Mouse (Mus musculus): Measurements from ENCODE around the gene Chn2. TPM values are rescaled to one million over a fixed set of nuclear protein-coding genes. Genes with fewer than 3 reads are reported as not detected.

Gene Chn2
- polyA plus RNA-seq, 1 experiment from 2014 or later: 20.2 TPM

DNA sequence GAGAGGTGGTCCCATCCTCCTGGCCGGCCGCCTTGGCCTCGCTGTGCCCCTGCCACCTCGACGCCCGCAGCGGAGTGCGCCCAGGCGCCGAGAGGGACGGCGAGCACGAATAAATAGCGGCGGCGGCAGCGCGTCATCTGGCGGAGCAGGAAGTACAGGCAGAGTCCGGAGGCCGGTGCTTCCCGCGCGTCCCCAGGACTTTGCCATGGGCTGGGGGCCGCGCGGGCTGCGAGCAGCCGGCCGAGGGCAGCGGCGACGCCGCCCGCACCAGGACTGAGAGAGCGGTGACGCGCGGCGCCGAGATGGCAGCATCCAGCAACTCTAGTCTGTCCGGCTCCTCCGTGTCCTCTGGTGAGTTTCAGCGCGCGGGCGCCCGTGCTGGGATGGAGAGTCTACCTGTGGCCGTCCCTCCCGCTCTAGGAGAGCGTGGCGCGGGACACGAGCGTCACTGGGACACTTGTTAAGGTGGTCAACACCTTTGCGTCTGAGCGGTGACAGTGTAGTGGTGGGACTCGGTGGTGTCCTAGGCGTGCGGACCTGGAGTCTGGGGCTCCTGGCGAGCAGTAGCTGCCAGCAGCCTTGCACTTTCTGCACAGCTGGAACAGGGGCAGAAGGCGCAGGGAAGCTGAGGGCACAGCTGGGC, 572 bp downstream of the Chn2 start:
- ATAC-seq: peak; percentile 88
- no peaks in the 10 kb centered on the region for H3K36me3 ChIP-seq (ENCODE audit: control insufficient read depth, insufficient read depth, low read length)
- peak overlapping the region; percentile 85 for H3K9ac ChIP-seq (ENCODE audit: low read depth, low read length)
- peak overlapping the region; percentile 94 for H3K4me2 ChIP-seq (ENCODE audit: low read depth, low read length)
- H3K27me3 ChIP-seq (replicated peaks; ENCODE audit: control insufficient read depth, insufficient read depth, low read length): no peaks in the 10 kb centered on the region
- H3K9me3 ChIP-seq (ENCODE audit: control insufficient read depth, low read length): no peaks in the 10 kb centered on the region
- under 1% methylated on average over 62 of the region's 62 CpGs for WGBS
- H3K4me3 ChIP-seq (ENCODE audit: low read length): peak overlapping the region; percentile 73
- peaks cover 19% of the 10 kb centered on the region for H3K4me1 ChIP-seq (ENCODE audit: control insufficient read depth, insufficient read depth, low read length)
- peak overlapping the region; percentile 77 for H3K27ac ChIP-seq (ENCODE audit: low read length)

DNA sequence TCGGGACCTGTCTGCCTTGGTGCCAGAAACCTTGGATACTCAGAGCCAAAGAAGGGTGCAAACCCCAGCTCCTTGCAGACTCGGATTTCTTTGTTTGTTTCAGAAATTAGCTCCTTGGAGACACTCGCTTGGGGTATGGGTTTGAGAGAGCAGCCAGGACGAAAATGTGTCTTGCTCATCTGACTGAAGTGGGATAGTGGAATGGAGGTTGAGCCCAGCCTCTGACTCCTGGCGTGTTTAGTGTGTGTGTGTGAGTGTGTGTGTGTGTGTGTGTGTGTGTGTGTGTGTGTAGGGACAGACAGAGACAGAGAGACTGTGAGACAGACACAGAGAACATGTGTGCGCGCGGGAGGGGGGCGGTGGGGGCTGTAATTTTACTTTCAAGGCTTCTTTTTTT, 1.1 kb downstream of the Chn2 start:
- peak; percentile 27; the same call in 1 of the 2 replicates for ATAC-seq
- H3K4me3 ChIP-seq (ENCODE audit: low read length): peak overlapping the region; percentile 73

DNA sequence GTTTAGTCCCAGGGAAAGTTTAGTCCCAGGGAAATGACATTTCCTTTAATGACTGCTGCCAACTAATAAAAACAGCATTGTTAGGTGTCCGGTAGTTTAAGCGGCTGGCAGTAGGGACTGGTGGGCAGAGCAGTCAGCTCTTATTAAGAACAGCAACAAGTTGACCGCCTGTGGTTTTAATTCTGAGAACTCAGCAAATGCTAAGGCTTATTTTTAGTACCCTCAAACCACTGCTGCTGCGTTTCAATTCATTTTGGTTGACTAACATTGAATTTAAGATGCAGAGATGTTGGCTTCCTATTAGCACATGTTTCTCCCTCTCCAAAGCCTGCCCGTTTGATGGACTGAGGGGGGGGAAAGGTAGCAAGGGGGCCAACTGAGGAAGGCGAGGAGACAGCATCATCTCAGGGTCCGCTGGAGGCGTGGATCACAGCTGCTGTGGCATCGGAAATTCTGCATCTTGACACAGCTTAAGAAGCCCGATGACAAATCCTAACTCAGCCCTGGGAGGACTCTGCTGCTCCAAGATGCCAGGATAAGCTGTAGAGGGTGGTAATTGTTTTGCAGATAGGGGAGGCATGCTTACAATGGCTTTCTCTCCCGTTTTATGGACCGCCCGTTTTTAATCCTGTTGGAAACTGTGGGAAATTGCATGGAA, 2.2 kb downstream of the Chn2 start:
- H3K4me3 ChIP-seq (ENCODE audit: low read length): no peak overlapping the region
- ATAC-seq: no peak
- no peak overlapping the region for H3K27ac ChIP-seq (ENCODE audit: low read length)
- no peaks in the 10 kb centered on the region for H3K27me3 ChIP-seq (replicated peaks; ENCODE audit: control insufficient read depth, insufficient read depth, low read length)
- 48% methylated on average over 13 of the region's 13 CpGs for WGBS
- H3K4me2 ChIP-seq (ENCODE audit: low read depth, low read length): no peak overlapping the region
- H3K36me3 ChIP-seq (ENCODE audit: control insufficient read depth, insufficient read depth, low read length): no peaks in the 10 kb centered on the region
- H3K9me3 ChIP-seq (ENCODE audit: control insufficient read depth, low read length): no peaks in the 10 kb centered on the region
- H3K4me1 ChIP-seq (ENCODE audit: control insufficient read depth, insufficient read depth, low read length): peaks cover 15% of the 10 kb centered on the region
- H3K9ac ChIP-seq (ENCODE audit: low read depth, low read length): no peak overlapping the region

More for the DNA sequence above, 1.1 kb downstream of the Chn2 start:
- peaks cover 15% of the 10 kb centered on the region for H3K4me1 ChIP-seq (ENCODE audit: control insufficient read depth, insufficient read depth, low read length)
- 19% methylated on average over 9 of the region's 9 CpGs for WGBS
- H3K27ac ChIP-seq (ENCODE audit: low read length): peak overlapping the region; percentile 77; the same call in 1 of the 2 replicates
- H3K27me3 ChIP-seq (replicated peaks; ENCODE audit: control insufficient read depth, insufficient read depth, low read length): no peaks in the 10 kb centered on the region
- H3K9ac ChIP-seq (ENCODE audit: low read depth, low read length): peak overlapping the region; percentile 85
- H3K4me2 ChIP-seq (ENCODE audit: low read depth, low read length): peak overlapping the region; percentile 94
- no peaks in the 10 kb centered on the region for H3K36me3 ChIP-seq (ENCODE audit: control insufficient read depth, insufficient read depth, low read length)
- H3K9me3 ChIP-seq (ENCODE audit: control insufficient read depth, low read length): no peaks in the 10 kb centered on the region

DNA sequence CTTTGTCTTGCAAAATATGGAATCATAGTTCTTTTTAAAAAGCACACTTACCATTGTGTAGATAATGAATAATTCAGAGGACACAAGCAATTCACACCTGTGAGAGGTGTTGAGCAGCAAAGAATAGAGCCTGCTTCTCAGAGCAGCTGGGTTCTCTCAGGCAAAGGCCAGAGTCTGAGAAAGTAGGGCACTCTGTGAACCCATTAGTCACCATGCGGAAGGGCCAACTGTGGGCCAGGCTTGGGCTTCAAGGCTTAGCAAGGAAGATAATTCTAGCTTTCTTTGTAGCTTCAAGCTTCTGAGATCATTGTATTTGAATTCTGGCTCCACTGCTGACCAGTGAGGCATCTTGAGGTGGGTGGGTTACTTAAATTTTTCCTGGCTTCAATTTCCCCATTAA, 2.8 kb downstream of the Chn2 start:
- H3K9ac ChIP-seq (ENCODE audit: low read depth, low read length): no peak overlapping the region
- H3K27ac ChIP-seq (ENCODE audit: low read length): no peak overlapping the region
- no peaks in the 10 kb centered on the region for H3K27me3 ChIP-seq (replicated peaks; ENCODE audit: control insufficient read depth, insufficient read depth, low read length)
- peaks cover 15% of the 10 kb centered on the region for H3K4me1 ChIP-seq (ENCODE audit: control insufficient read depth, insufficient read depth, low read length)
- no peak for ATAC-seq
- no peak overlapping the region for H3K4me2 ChIP-seq (ENCODE audit: low read depth, low read length)
- H3K9me3 ChIP-seq (ENCODE audit: control insufficient read depth, low read length): no peaks in the 10 kb centered on the region
- WGBS: 83% methylated on average over 1 of the region's 1 CpGs
- no peak overlapping the region for H3K4me3 ChIP-seq (ENCODE audit: low read length)
- H3K36me3 ChIP-seq (ENCODE audit: control insufficient read depth, insufficient read depth, low read length): no peaks in the 10 kb centered on the region

DNA sequence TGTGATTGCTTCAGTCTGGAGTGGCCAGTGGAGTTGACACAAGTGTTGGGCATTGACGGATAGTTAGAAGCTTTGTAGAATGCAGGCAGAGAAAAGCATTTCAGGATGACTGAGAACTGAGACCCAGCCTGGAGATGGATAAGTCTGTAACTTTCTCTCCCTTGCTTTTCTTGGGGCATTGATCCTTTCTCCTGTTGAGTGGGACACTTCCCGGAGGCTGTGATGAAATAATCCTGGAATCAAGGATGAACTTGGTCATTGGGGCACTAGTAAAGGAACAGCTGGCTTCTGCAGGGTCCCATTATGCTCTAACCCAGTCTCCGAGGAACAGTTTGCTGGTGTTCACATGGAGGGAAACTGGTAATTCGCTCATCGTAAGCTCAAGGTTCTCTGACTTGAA, 4.2 kb downstream of the Chn2 start:
- no peak overlapping the region for H3K9ac ChIP-seq (ENCODE audit: low read depth, low read length)
- peaks cover 11% of the 10 kb centered on the region for H3K4me1 ChIP-seq (ENCODE audit: control insufficient read depth, insufficient read depth, low read length)
- no peak for ATAC-seq
- WGBS: 92% methylated on average over 5 of the region's 5 CpGs
- no peaks in the 10 kb centered on the region for H3K36me3 ChIP-seq (ENCODE audit: control insufficient read depth, insufficient read depth, low read length)
- no peaks in the 10 kb centered on the region for H3K9me3 ChIP-seq (ENCODE audit: control insufficient read depth, low read length)
- no peak overlapping the region for H3K27ac ChIP-seq (ENCODE audit: low read length)
- no peak overlapping the region for H3K4me3 ChIP-seq (ENCODE audit: low read length)
- no peaks in the 10 kb centered on the region for H3K27me3 ChIP-seq (replicated peaks; ENCODE audit: control insufficient read depth, insufficient read depth, low read length)
- no peak overlapping the region for H3K4me2 ChIP-seq (ENCODE audit: low read depth, low read length)

DNA sequence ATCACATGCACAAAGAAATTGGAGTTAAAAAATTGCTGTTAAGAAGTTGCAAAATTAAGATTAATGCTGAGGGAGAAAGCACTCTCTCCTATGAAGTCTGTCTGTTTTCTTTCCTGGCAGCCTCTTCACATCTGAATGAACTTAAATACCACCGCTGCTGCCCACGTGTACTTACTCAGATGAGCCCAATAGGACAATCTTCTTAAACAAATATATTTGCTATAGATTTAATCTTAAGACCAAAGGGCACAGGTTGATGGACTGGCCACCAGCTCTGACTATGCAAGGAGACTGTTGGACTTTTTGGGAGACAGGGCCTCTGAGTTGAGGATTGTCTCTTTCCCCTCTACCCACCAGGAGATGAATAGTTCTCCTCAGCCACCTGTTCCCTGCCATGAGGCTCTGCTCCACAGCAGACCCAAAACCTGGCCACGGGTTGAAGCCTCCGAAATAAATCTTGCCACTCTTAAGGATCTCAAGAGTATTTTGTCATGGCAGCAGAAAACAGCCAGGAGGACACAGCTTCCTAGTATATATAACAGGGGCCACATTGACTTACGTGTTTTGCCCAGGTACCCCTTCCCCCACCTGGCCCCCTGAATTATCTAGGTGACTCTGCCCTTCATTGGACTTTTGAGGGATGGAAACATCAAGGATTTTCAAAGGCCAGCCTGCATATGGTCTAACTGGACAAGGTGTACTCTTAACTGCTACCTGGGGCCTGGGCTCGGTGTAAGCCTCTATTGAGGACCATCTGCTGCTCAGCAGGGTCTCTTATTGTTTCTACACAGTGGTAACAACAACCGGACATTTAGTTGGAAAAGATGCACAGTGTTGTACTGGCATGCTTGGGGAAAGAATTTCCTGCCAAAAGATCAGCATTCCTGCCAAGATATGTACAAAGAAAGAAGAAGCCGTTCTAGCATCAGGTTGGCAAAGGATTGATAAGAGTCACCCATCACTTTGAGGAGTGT, 6.7 kb downstream of the Chn2 start:
- Histone ChIP-seq H3K4me1 (ENCODE audit: control insufficient read depth, insufficient read depth, low read length) (peaks cover 5% of the 10 kb centered on the region; the same call in 1 of the 2 replicates), H3K9ac (ENCODE audit: low read depth, low read length) (no peak overlapping the region), H3K4me3 (ENCODE audit: low read length) (no peak overlapping the region), H3K9me3 (ENCODE audit: control insufficient read depth, low read length) (no peaks in the 10 kb centered on the region), H3K4me2 (ENCODE audit: low read depth, low read length) (no peak overlapping the region), H3K27ac (ENCODE audit: low read length) (no peak overlapping the region), H3K27me3 (replicated peaks; ENCODE audit: control insufficient read depth, insufficient read depth, low read length) (no peaks in the 10 kb centered on the region), H3K36me3 (ENCODE audit: control insufficient read depth, insufficient read depth, low read length) (no peaks in the 10 kb centered on the region)
- ATAC-seq: no peak
- WGBS: 76% methylated on average over 8 of the region's 8 CpGs

DNA sequence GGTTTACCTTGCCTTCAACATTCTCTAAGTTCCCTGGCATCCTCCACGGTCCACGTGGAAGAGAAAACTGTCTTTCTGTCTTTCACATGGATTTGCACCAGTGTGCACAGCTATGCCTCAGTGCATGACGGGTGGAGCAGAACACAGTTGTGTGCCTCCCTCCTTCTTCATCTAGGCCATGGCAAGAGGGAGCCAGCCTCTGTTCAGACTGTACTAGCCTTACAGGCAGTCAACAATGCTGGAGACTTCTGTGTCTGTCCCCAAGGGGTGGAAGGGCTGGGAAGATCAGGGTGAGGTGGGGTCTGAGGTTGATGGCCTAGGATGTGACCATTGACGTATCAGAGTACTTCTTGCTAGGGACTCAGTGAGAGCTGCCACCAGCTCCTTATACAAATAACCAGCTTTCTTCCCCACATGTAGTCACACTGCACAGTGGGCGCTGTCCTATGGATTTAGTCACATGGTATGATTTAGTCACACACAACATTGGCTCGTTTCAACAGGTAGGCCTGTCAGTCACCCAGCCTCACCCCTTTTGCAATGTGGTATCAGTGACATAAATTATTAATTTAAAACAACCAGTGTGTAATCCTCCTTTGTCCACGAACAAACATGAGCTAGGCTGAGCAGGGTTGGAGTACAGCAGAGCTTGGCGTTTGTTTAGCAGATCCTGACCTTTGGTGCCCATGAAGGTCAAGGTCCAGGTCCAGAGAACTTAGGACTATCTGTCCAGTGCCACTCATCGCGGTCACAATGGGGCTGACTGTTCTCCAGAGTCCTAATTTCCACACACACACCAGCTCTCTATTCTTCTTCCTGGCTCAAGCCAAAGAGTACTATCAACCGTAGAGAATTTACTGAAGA, 7.8 kb downstream of the Chn2 start:
- H3K4me1 ChIP-seq (ENCODE audit: control insufficient read depth, insufficient read depth, low read length): no peaks in the 10 kb centered on the region; the same call in 1 of the 2 replicates
- WGBS: 69% methylated on average over 11 of the region's 11 CpGs
- no peak overlapping the region for H3K27ac ChIP-seq (ENCODE audit: low read length)
- no peak overlapping the region for H3K4me2 ChIP-seq (ENCODE audit: low read depth, low read length)
- no peaks in the 10 kb centered on the region for H3K36me3 ChIP-seq (ENCODE audit: control insufficient read depth, insufficient read depth, low read length)
- H3K27me3 ChIP-seq (replicated peaks; ENCODE audit: control insufficient read depth, insufficient read depth, low read length): no peaks in the 10 kb centered on the region
- ATAC-seq: peak; percentile 57
- no peak overlapping the region for H3K9ac ChIP-seq (ENCODE audit: low read depth, low read length)
- no peaks in the 10 kb centered on the region for H3K9me3 ChIP-seq (ENCODE audit: control insufficient read depth, low read length)
- no peak overlapping the region for H3K4me3 ChIP-seq (ENCODE audit: low read length)

DNA sequence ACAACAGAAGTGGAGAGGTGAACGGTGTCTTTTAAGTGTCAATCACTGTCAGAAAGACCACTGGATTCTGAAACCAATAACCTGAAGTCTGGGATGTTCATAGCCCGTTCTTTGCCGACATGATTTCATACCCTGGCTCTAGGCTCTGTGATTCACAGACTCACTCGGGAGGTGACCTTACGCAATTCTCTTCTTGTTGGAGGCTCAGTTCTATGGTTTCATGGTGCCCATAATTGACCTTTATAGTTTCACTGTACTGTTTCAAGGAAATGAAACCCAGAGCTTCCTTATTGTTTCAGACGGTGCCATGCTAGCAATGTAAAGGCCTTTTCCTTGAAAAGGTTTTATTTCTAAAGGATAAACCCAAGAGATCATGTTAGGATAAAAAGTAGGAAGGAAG, 9.4 kb downstream of the Chn2 start:
- Histone ChIP-seq H3K4me3 (ENCODE audit: low read length) (no peak overlapping the region), H3K4me2 (ENCODE audit: low read depth, low read length) (no peak overlapping the region), H3K36me3 (ENCODE audit: control insufficient read depth, insufficient read depth, low read length) (no peaks in the 10 kb centered on the region), H3K27me3 (replicated peaks; ENCODE audit: control insufficient read depth, insufficient read depth, low read length) (no peaks in the 10 kb centered on the region), H3K27ac (ENCODE audit: low read length) (0 out of 2 replicates have a peak overlapping the region, but pooled peaks have one; percentile 30), H3K9ac (ENCODE audit: low read depth, low read length) (no peak overlapping the region), H3K9me3 (ENCODE audit: control insufficient read depth, low read length) (no peaks in the 10 kb centered on the region), H3K4me1 (ENCODE audit: control insufficient read depth, insufficient read depth, low read length) (no peaks in the 10 kb centered on the region; the same call in 1 of the 2 replicates)
- peak; percentile 41; the same call in 1 of the 2 replicates for ATAC-seq
- WGBS: 79% methylated on average over 6 of the region's 6 CpGs
